Mouse (Mus musculus) CH12.LX (cell line): Measurements from ENCODE around the gene Lmf2.

ENCODE experiments used
- BHLHE40 ChIP-seq: IDR thresholded peaks from 2 replicates; pipeline ENCODE4 v1.6.1; 2011; ENCODE audit warnings: mild to moderate bottlenecking, low read depth, low read length, improper control_type of control experiment
- CHD2 ChIP-seq: IDR thresholded peaks from 2 replicates; pipeline ENCODE4 v1.6.1; 2011; ENCODE audit warnings: low read length, improper control_type of control experiment
- NELFE ChIP-seq: IDR thresholded peaks from 2 replicates; pipeline ENCODE4 v1.6.1; 2011; ENCODE audit warnings: low read depth, low read length, improper control_type of control experiment
- SMC3 ChIP-seq: IDR thresholded peaks from 2 replicates; pipeline ENCODE4 v1.6.1; 2011; ENCODE audit warnings: low read depth, low read length, improper control_type of control experiment

DNA sequence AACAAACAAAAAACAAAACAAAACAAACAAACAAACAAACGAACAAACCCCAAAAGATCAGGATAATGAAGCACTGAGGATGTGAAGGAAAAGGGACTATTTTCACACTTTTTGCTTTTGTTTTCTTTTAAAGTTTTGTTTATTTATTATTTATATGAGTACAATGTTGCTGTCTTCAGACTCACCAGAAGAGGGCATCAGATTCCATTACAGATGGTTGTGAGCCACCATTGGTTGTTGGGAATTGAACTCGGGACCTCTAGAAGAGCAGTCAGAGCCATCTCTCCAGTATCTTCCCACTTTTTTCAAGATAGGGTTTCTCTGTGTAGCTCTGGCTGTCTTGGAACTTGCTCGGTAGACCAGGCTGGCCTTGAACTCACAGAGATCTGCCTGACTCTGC, 12.1 kb downstream of the Lmf2 start:
- no peak for TF ChIP-seq BHLHE40
- TF ChIP-seq NELFE, result no peak
- no peak for TF ChIP-seq SMC3
- TF ChIP-seq CHD2, result no peak
